Comparison of ENCODE assay signal across 9 mouse cellular contexts in the genomic region with DNA sequence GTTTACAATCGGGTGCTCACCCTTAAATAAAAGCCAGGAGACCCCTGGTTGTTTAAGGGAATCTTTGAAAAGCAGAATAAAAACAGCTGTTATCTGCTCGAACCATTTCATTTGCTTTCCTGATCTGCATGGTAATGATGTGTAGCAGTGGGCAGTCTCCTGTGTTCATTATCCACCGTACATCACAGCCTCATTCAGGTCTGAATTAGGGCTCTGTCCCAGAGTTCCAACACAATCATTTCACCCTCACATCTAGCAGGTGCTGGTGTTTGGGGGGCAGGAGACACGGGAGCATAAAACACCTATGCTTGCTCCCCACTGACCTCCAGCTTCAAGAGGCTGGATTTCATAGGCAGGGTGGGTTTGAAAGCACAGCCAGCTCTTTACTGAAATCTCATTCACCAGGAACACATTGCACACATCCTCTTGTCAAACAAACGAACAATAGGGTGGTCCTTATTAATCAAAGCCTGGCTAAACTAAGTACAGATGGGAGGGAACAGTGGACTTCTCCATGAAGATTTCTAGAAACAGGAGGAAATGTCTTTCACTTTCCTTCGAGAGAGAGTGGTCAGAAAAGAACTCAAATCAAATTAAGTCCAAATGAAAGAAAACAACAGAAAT.
DNase-seq lines count a peak whose midpoint lies in the region; ATAC-seq lines count a peak whose summit lies in the region.
"Had no signal": no experiment of that assay in that cellular context is flagged by ENCODE, and none has a peak within 500 bp of the region (broad histone marks: within the 10 kb centered on the region; RNA-seq: fewer than 3 reads in every experiment).

No protein-coding gene starts in this region.

- H3K4me1 ChIP-seq in hindbrain, embryonic 16.5 days (ENCODE audit: control insufficient read depth, insufficient read depth, low read depth, low read length) = peaks cover 10% of the 10 kb centered on the region
- H3K4me1 ChIP-seq in midbrain, embryonic 11.5 days (ENCODE audit: control insufficient read depth, insufficient read depth, low read length) = peaks cover 16% of the 10 kb centered on the region

- H3K9me3 ChIP-seq in hindbrain, embryonic 16.5 days (ENCODE audit: control insufficient read depth, low read length) = no peaks in the 10 kb centered on the region
- no peaks in the 10 kb centered on the region for H3K9me3 ChIP-seq in midbrain, embryonic 11.5 days (ENCODE audit: control insufficient read depth, low read length)

- no peaks in the 10 kb centered on the region for H3K27me3 ChIP-seq in hindbrain, embryonic 16.5 days (replicated peaks; ENCODE audit: control insufficient read depth, insufficient read depth, low read length)
- H3K27me3 ChIP-seq in midbrain, embryonic 11.5 days (ENCODE audit: control insufficient read depth, insufficient read depth, low read length) = no peaks in the 10 kb centered on the region

- WGBS in hindbrain, embryonic 16.5 days = 19% methylated on average over 6 of the region's 6 CpGs
- WGBS in midbrain, embryonic 11.5 days = 41% methylated on average over 6 of the region's 6 CpGs

- DNase-seq in lung, adult 18-20 months = peak; percentile 19 to 43
- no peak for DNase-seq in lung, postnatal 4 days
- no peak for DNase-seq in midbrain, embryonic 11.5 days (ENCODE audit: low spot score, missing footprints)
- DNase-seq in urinary bladder, postnatal 14 days (ENCODE audit: low spot score) = no peak
- DNase-seq in spleen, postnatal 14 days (ENCODE audit: low spot score in 2 of 2) = no peak
- DNase-seq in kidney, postnatal 4 days = no peak
- DNase-seq: cerebellum, adult 2 months; right cerebral cortex, postnatal 14 days had no signal

- peak overlapping the region; percentile 42; the same call in 1 of the 2 replicates for H3K27ac ChIP-seq in hindbrain, embryonic 16.5 days (ENCODE audit: low read depth, low read length)
- H3K27ac ChIP-seq in midbrain, embryonic 11.5 days (ENCODE audit: low read depth, low read length) = peak overlapping the region; percentile 8; the same call in 1 of the 2 replicates

- H3K36me3 ChIP-seq in hindbrain, embryonic 16.5 days (ENCODE audit: control insufficient read depth, insufficient read depth, low read length) = no peaks in the 10 kb centered on the region
- no peaks in the 10 kb centered on the region for H3K36me3 ChIP-seq in midbrain, embryonic 11.5 days (ENCODE audit: control insufficient read depth, insufficient read depth, low read length)

- ATAC-seq in hindbrain, embryonic 16.5 days = peak; percentile 51
- peak; percentile 48 for ATAC-seq in midbrain, embryonic 11.5 days (ENCODE audit: low FRiP score)

- no peak overlapping the region; the same call in 1 of the 2 replicates for H3K9ac ChIP-seq in hindbrain, embryonic 16.5 days (ENCODE audit: low read depth, low read length)
- H3K9ac ChIP-seq in midbrain, embryonic 11.5 days (ENCODE audit: low read length) = no peak overlapping the region

- peak overlapping the region; percentile 19 for H3K4me3 ChIP-seq in hindbrain, embryonic 16.5 days (ENCODE audit: low read length)
- no peak overlapping the region for H3K4me3 ChIP-seq in midbrain, embryonic 11.5 days (ENCODE audit: low read depth, low read length)

- H3K4me2 ChIP-seq in hindbrain, embryonic 16.5 days (ENCODE audit: low read length) = peak overlapping the region; percentile 48
- no peak overlapping the region for H3K4me2 ChIP-seq in midbrain, embryonic 11.5 days

Comparison
In these comparisons a context has a peak if more than half of its experiments do, and no peak if none do; other contexts are left out.
1. DNase-seq: peak in lung, adult 18-20 months (2 of 2); none in lung, postnatal 4 days (0 of 2), midbrain, embryonic 11.5 days (single experiment), urinary bladder, postnatal 14 days (single experiment), spleen, postnatal 14 days (0 of 2) and kidney, postnatal 4 days (0 of 2).